Mouse (Mus musculus) liver, embryonic 12.5 days (tissue): ENCODE results near the gene Arnt2. TPM values are rescaled to one million over a fixed set of nuclear protein-coding genes. Genes with fewer than 3 reads are reported as not detected.

Experiments
- ATAC-seq: fragments of 200-750 bp; cut with Nextera tagmentation; 2 replicates; pipeline ENCODE4 v1.8.0; 2017; ENCODE audit warnings: moderate number of reproducible peaks, mild to moderate bottlenecking, moderate library complexity
- H3K27ac ChIP-seq: fragments of 300-500 bp; sonication (generic); 2 replicates; pipeline ENCODE4 v1.5.1; 2016; ENCODE audit warnings: mild to moderate bottlenecking
- H3K27me3 ChIP-seq: fragments of 300-500 bp; sonication (generic); replicated peaks from 2 replicates; pipeline ENCODE4 v1.6.1; 2016; ENCODE audit warnings: mild to moderate bottlenecking, moderate library complexity
- H3K36me3 ChIP-seq: fragments of 300-500 bp; sonication (generic); 2 replicates; pipeline ENCODE4 v1.6.1; 2016; ENCODE audit warnings: mild to moderate bottlenecking, moderate library complexity
- H3K4me1 ChIP-seq: fragments of 300-500 bp; sonication (generic); 2 replicates; pipeline ENCODE4 v1.6.1; 2016
- H3K4me2 ChIP-seq: fragments of 300-500 bp; sonication (generic); 2 replicates; pipeline ENCODE4 v1.6.1; 2016; ENCODE audit warnings: mild to moderate bottlenecking, moderate library complexity
- H3K4me3 ChIP-seq: fragments of 300-500 bp; sonication (generic); 2 replicates; pipeline ENCODE4 v1.5.1; 2016; ENCODE audit warnings: mild to moderate bottlenecking, moderate library complexity
- H3K9ac ChIP-seq: fragments of 300-500 bp; sonication (generic); 2 replicates; pipeline ENCODE4 v1.6.1; 2016; ENCODE audit warnings: mild to moderate bottlenecking, moderate library complexity
- H3K9me3 ChIP-seq: fragments of 300-500 bp; sonication (generic); replicated peaks from 2 replicates; pipeline ENCODE4 v1.6.1; 2016; ENCODE audit warnings: mild to moderate bottlenecking, moderate library complexity
- WGBS: fragments of 180-500 bp; shearing (Covaris S2); methylation state at CpG from one replicate; pipeline ENCODE4 v1.1.7; 2016; ENCODE audit not compliant: insufficient replicate concordance; 5-methylcytosine and 5-hydroxymethylcytosine counted together
- polyA plus RNA-seq: library from polyadenylated mRNA; unstranded; fragments of >200 nt; fragmentation: Nextera tagmentation; extraction: Ambion mirVana; gene quantifications from 2 replicates; pipeline ENCODE4 v1.2.1, GENCODE M21; 2016

Arnt2 gene
- polyA plus RNA-seq, 1 experiment from 2014 or later: 0.56 TPM

- Histone ChIP-seq H3K4me3 (no peak overlapping the region), H3K4me2 (no peak overlapping the region), H3K27ac (no peak overlapping the region), H3K9ac (no peak overlapping the region), H3K4me1 (no peaks in the 10 kb centered on the region), H3K27me3 (no peaks in the 10 kb centered on the region), H3K9me3 (no peaks in the 10 kb centered on the region), H3K36me3 (no peaks in the 10 kb centered on the region)
- no peak for ATAC-seq
Measured at GRCm38 (mm10) chr7:84421753-84422152, 11.8 kb upstream of the Arnt2 start.

- Histone ChIP-seq H3K9ac (no peak overlapping the region), H3K4me2 (no peak overlapping the region), H3K4me3 (no peak overlapping the region), H3K4me1 (no peaks in the 10 kb centered on the region), H3K27me3 (no peaks in the 10 kb centered on the region), H3K36me3 (no peaks in the 10 kb centered on the region), H3K27ac (no peak overlapping the region), H3K9me3 (no peaks in the 10 kb centered on the region)
- no peak for ATAC-seq
Measured at GRCm38 (mm10) chr7:84421291-84421665, 11.3 kb upstream of the Arnt2 start.

GRCm38 (mm10) chr7:84420581-84421290, 10.8 kb upstream of the Arnt2 start:
- H3K4me3 ChIP-seq: no peak overlapping the region
- no peak for ATAC-seq
- H3K4me1 ChIP-seq: no peaks in the 10 kb centered on the region
- H3K27ac ChIP-seq: no peak overlapping the region
- WGBS: 50% methylated on average over 3 of the region's 3 CpGs
- H3K27me3 ChIP-seq: no peaks in the 10 kb centered on the region
- H3K4me2 ChIP-seq: no peak overlapping the region
- no peaks in the 10 kb centered on the region for H3K36me3 ChIP-seq
- H3K9me3 ChIP-seq: no peaks in the 10 kb centered on the region
- no peak overlapping the region for H3K9ac ChIP-seq

DNA sequence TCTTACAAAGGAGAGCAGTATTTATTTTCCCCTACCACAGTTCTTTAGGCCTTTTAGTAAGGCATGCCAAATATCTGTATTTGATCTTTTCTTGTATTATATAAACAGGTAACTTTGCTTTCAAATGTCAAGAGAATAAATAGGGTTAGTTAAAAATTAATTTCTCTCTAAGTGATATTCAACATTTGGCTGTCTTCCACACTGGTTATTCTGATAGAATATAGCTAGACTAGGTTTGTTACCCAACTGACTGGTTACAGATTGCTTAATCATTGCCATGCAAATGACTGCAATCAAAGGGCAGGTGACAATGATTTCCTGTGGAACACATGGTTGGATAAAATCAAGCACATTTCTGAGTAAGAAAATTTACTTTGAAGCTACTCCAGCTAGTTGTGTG, 7.5 kb upstream of the Arnt2 start:
- Histone ChIP-seq H3K36me3 (no peaks in the 10 kb centered on the region), H3K4me1 (no peaks in the 10 kb centered on the region), H3K4me3 (no peak overlapping the region), H3K27me3 (no peaks in the 10 kb centered on the region), H3K9me3 (no peaks in the 10 kb centered on the region), H3K27ac (no peak overlapping the region), H3K4me2 (no peak overlapping the region), H3K9ac (no peak overlapping the region)
- no peak for ATAC-seq

- Histone ChIP-seq H3K36me3 (no peaks in the 10 kb centered on the region), H3K9me3 (no peaks in the 10 kb centered on the region), H3K4me3 (no peak overlapping the region), H3K27ac (no peak overlapping the region), H3K4me2 (no peak overlapping the region), H3K9ac (no peak overlapping the region), H3K4me1 (no peaks in the 10 kb centered on the region), H3K27me3 (peaks cover 40% of the 10 kb centered on the region)
- 67% methylated on average over 8 of the region's 8 CpGs for WGBS
- no peak for ATAC-seq
Measured at GRCm38 (mm10) chr7:84412570-84412969, 2.6 kb upstream of the Arnt2 start.

GRCm38 (mm10) chr7:84409241-84409895, 608 bp downstream of the Arnt2 start:
- Histone ChIP-seq H3K9ac (peak overlapping the region; percentile 17; the same call in 1 of the 2 replicates), H3K27ac (no peak overlapping the region), H3K4me3 (peak overlapping the region; percentile 54), H3K27me3 (peaks cover 51% of the 10 kb centered on the region), H3K9me3 (no peaks in the 10 kb centered on the region), H3K4me2 (peak overlapping the region; percentile 67), H3K4me1 (no peaks in the 10 kb centered on the region), H3K36me3 (no peaks in the 10 kb centered on the region)
- no peak for ATAC-seq
- 4% methylated on average over 39 of the region's 39 CpGs for WGBS

DNA sequence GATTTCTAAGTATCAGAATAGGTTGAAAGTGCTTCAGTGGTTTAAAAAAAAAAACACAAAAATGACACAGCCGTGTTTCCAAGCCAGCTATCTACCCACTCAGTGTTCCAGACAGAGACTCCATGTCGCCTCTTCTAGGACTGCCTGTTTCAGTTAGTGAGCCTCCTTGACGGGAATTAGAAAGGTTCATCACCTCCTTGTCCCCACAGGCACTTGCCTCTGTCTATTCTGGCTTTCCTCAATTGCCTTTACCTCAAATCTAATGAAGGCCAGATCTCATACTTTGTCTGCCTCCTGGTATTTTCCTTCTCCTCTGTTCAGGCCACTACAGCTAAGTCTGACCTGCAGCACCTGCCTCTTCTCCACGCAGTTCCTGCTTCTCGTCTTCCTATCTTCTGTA, 1.7 kb downstream of the Arnt2 start:
- H3K4me2 ChIP-seq: no peak overlapping the region
- H3K4me3 ChIP-seq: no peak overlapping the region
- H3K36me3 ChIP-seq: no peaks in the 10 kb centered on the region
- H3K27me3 ChIP-seq: peaks cover 51% of the 10 kb centered on the region
- no peak overlapping the region for H3K9ac ChIP-seq
- no peaks in the 10 kb centered on the region for H3K9me3 ChIP-seq
- WGBS: 37% methylated on average over 5 of the region's 5 CpGs
- H3K4me1 ChIP-seq: no peaks in the 10 kb centered on the region
- no peak overlapping the region for H3K27ac ChIP-seq
- ATAC-seq: no peak

- no peaks in the 10 kb centered on the region for H3K4me1 ChIP-seq
- no peaks in the 10 kb centered on the region for H3K36me3 ChIP-seq
- no peak overlapping the region for H3K4me3 ChIP-seq
- no peak overlapping the region for H3K27ac ChIP-seq
- no peaks in the 10 kb centered on the region for H3K9me3 ChIP-seq
- no peak overlapping the region for H3K9ac ChIP-seq
- H3K4me2 ChIP-seq: no peak overlapping the region
- H3K27me3 ChIP-seq: peaks cover 18% of the 10 kb centered on the region
- 59% methylated on average over 5 of the region's 5 CpGs for WGBS
- ATAC-seq: no peak
Measured at GRCm38 (mm10) chr7:84403371-84403770, 6.6 kb downstream of the Arnt2 start.

DNA sequence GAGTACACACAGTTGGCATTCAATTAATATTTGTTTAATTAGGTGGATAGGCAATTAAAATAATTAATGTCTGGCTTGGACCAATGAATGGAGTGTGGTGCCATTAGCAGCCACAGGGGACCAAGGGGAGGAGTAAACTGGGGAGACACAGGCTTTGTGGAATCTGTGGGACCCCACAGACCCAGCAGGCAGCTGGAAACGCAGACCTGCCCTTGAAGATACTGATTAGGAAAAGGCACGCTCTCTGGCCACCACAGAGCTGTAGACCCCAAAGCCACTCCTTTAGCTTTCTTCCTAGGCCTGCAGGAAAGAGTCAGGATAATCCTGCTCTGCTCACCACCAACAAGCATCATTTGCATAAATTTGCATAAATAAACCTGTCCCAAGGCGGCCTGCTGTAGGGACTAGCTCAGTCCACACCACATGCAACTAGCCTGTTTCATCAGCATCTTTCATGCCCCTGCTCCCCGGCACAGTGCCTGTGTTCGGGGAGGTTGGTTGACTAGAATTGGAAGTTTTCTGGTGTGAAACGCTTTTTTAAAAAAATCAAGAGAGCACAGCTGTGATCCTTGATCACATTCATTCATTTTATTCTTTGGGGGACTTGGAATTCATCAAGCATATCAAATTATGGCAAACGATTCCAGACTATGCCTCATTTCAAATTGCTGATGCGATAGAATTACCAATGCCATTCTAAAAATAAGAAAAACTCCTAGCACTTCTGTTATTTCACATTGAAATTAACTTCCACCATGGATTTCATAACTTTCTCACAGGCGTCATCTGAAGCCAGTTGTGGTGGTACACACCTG, 8.1 kb downstream of the Arnt2 start:
- Histone ChIP-seq H3K4me2 (no peak overlapping the region), H3K36me3 (no peaks in the 10 kb centered on the region), H3K27me3 (0 out of 2 replicates have a peak, but pooled peaks cover 3% of the 10 kb centered on the region), H3K4me3 (no peak overlapping the region), H3K9ac (no peak overlapping the region), H3K27ac (no peak overlapping the region), H3K4me1 (no peaks in the 10 kb centered on the region), H3K9me3 (no peaks in the 10 kb centered on the region)
- WGBS: 46% methylated on average over 9 of the region's 9 CpGs
- ATAC-seq: no peak

DNA sequence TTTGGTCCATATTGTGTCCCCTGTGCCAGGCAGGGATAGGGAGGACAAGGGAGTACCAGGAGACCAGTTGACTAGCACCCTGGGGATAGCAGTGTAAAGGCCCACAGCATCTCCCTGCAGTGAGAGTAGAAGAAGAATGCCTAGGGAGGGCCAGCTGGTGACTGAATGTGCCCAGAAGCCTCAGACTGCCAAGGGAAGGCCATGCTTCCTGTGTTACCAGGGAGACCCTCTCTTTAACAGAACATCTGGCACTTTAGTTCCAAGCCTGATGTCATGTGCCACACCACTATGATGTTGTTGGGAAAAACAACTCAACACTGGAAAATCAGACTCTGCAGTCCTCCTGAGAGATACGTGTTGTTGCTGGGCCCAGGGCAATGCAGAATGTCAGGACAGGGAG, 12.7 kb downstream of the Arnt2 start:
- 54% methylated on average over 1 of the region's 1 CpGs for WGBS
- ATAC-seq: no peak
- no peak overlapping the region for H3K9ac ChIP-seq
- H3K4me2 ChIP-seq: no peak overlapping the region
- no peaks in the 10 kb centered on the region for H3K4me1 ChIP-seq
- no peak overlapping the region for H3K27ac ChIP-seq
- H3K4me3 ChIP-seq: no peak overlapping the region
- H3K9me3 ChIP-seq: no peaks in the 10 kb centered on the region
- no peaks in the 10 kb centered on the region for H3K27me3 ChIP-seq
- no peaks in the 10 kb centered on the region for H3K36me3 ChIP-seq

- Histone ChIP-seq H3K27ac (no peak overlapping the region), H3K36me3 (no peaks in the 10 kb centered on the region), H3K27me3 (no peaks in the 10 kb centered on the region), H3K4me3 (no peak overlapping the region), H3K4me2 (no peak overlapping the region), H3K9me3 (no peaks in the 10 kb centered on the region), H3K9ac (no peak overlapping the region), H3K4me1 (no peaks in the 10 kb centered on the region)
- WGBS: 58% methylated on average over 3 of the region's 3 CpGs
- ATAC-seq: no peak
Measured at GRCm38 (mm10) chr7:84396581-84396980, 13.4 kb downstream of the Arnt2 start.

GRCm38 (mm10) chr7:84387826-84388225, 22.1 kb downstream of the Arnt2 start:
- Histone ChIP-seq H3K4me2 (no peak overlapping the region), H3K9ac (no peak overlapping the region), H3K4me1 (no peaks in the 10 kb centered on the region), H3K36me3 (no peaks in the 10 kb centered on the region), H3K27ac (no peak overlapping the region), H3K4me3 (no peak overlapping the region), H3K9me3 (no peaks in the 10 kb centered on the region), H3K27me3 (no peaks in the 10 kb centered on the region)
- no peak for ATAC-seq
- WGBS: 47% methylated on average over 3 of the region's 3 CpGs
